Mouse (Mus musculus) Muller cell, postnatal 12 days (primary cell): ENCODE results near the gene Ilk.

Experiments used
- DNase-seq: peaks from one replicate; pipeline ENCODE4 v3.0.0-alpha.2; 2015; ENCODE audit errors: inconsistent ontology term

Gene Ilk

DNA sequence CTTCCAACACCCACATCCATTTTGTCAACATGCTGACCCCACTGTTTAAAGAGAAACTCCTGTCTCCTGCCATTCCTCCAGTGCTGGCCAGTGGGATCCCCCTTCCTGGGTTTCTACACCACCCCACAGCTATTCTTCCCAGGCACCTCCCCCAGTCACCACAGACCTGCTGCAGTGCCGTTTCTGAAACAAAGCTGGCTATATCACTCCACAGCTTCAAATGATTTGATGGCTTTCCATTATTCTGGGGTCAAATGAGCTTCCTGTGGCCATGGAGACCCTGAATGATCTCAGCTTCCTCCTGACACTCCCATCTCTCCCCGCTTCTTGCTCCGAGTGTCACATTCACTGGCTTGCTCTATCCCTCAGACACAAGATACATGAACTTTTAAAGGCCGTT lies 48.2 kb downstream of the Ilk start:
- no peak for DNase-seq

- no peak for DNase-seq
These were observed 50.3 kb downstream of the Ilk start for GRCm38 (mm10) chr7:105786506-105787284.

GRCm38 (mm10) chr7:105787285-105788140 lies 51.1 kb downstream of the Ilk start, which contains the start of gene Dchs1:
TSS of gene Dchs1 (minus strand) at chr7:105787654.
- DNase-seq, result no peak

DNA sequence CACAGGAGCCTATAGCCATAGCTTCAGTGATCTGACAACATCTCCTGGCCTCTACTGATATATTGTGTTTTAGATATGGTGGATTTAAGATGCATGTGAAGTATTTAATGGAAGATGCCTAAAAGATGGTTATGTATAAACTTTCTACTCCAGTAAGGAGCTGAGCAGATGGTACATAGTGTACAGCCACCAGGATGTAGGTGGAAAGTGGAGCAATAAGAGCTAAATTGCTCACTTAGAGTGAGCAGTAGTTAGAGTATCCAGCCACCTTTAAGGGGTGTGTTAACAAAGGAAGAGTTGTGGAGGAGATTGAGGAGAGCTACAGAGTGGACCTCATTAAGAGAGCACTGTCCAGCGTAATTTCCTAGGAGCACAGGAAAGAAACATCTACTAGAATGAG lies 54.8 kb downstream of the Ilk start:
- DNase-seq, result no peak
